Mouse (Mus musculus): ENCODE results near the gene Errfi1. TPM values are rescaled to one million over a fixed set of nuclear protein-coding genes. Genes with fewer than 3 reads are reported as not detected.

Errfi1 gene
- polyA plus RNA-seq (2015; fragmentation: Nextera tagmentation; extraction: Ambion mirVana), result 40.1 and 41.3 TPM in 2 replicates

DNA sequence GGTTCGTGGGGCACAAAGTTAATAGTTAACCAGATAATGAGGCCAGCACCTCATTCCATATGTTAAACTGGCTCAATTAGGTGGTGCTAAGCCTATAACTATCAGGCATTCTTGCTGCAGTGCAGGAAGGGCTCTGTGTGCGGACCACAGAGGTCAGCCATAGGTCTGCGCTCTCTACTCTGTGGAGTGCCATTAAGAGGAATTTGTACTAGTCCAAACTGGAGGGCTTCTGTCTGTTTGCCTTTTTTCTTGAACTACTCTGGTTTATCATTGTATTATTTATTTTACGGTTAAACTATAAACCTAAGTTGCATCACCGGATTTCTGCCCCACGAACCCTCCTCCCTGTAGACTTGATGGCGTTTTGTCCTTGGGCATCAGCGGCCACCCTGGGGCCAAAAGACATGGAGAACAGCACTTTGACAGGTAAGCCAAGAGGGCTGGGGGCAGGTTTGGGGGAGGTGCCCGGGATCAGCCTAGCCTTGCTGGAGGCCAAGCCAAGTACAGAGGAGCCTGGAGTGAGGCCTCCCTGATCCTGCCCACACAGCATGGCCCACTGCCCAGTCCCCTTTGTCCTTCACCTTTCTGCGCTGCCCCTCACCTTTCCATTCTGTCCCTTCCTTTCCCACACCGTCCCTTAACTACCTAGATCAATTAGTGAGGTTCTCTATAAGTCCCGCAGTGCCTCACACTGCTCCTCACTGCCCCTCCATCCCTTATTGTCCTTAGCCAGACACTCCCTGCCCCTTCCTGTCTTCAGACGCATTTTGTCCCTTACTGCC, at the start of gene Errfi1:
TSS of gene Errfi1 (plus strand) at position 240 of the 782 bp plus-strand sequence.
- ATAC-seq (ENCODE audit: insufficient read depth), result peak; percentile 76
- H3K27ac ChIP-seq (replicated peaks), result peak within 1 kb of the TSS; percentile 81

DNA sequence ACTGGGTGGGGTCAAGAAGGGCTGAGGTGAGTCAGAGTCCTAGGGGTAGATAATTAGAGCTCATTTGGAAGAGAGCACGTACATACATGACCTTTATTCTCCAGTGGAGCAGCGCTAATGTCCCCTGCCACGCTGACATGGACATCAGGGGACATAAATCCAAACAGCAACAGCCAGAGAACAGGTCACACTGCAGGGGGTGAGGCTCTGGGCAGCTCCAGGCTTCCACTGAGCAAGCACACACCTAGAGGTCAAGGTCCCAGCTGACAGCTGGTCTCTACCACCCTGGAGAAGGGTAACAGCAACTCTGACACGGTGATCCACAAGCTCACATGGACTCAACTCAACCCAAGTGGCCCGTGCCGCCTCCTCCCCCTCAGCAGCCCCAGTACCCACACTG, 49.5 kb upstream of the Errfi1 start:
- H3K27me3 ChIP-seq, result no peaks in the 10 kb centered on the region
- H3K9me3 ChIP-seq (replicated peaks), result no peaks in the 10 kb centered on the region
- no peaks in the 10 kb centered on the region for H3K36me3 ChIP-seq (replicated peaks)
- no peak for ATAC-seq (ENCODE audit: insufficient read depth)
- no peak overlapping the region for H3K4me3 ChIP-seq (replicated peaks)
- whole genome bisulfite sequencing (ENCODE audit: insufficient replicate concordance), result 64% methylated on average over 6 of the region's 6 CpGs
- no peak overlapping the region for H3K4me2 ChIP-seq
- H3K9ac ChIP-seq, result no peak overlapping the region
- peaks cover 25% of the 10 kb centered on the region for H3K4me1 ChIP-seq (replicated peaks)
- no peak overlapping the region for H3K27ac ChIP-seq (replicated peaks)

More for the DNA sequence above, at the start of gene Errfi1:
- no peaks in the 10 kb centered on the region for H3K36me3 ChIP-seq (replicated peaks)
- 52% methylated on average over 13 of the region's 13 CpGs for WGBS (ENCODE audit: insufficient replicate concordance)
- H3K4me1 ChIP-seq (replicated peaks), result peaks cover 9% of the 10 kb centered on the region
- H3K27me3 ChIP-seq, result peaks cover 49% of the 10 kb centered on the region
- H3K4me3 ChIP-seq (replicated peaks), result peak within 1 kb of the TSS; percentile 63
- peak within 1 kb of the TSS; percentile 7; the same call in 1 of the 2 replicates for H3K9ac ChIP-seq
- H3K4me2 ChIP-seq, result peak within 1 kb of the TSS; percentile 71
- no peaks in the 10 kb centered on the region for H3K9me3 ChIP-seq (replicated peaks)

DNA sequence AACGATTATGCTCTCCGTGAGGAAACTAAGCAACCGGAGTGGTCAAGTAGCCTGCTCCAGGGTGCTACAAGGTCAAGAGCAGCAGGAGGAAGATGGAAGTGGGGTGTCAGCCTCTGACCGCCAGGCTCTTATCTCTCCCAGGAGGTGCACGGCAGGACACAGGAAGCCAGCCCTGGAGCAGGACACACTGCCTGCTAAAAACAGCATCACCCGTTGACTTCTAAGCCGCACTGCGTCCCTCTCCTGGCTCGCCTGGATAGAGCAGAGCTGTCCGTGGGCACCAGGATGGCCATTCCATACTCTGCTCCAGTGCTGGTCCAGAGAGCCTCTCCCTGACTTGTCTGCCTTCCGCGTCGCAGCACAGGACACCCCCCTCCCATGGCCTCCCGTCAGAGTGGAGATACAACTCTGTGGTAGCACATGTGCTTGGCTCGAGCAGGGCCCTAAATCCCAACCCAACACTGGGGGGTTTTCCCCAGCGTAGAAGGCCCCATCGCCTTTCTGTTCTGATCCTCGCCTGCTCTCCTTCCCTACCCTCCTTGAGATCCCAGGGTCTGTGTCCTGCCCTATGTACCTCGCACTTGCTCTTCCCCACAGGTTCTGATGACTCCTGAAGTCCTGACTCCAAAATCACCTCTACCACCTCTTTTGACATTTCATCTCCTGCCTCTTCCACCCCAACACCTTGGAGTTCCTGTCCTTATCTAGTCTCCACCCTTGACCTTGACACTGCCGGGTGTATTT, 45.8 kb upstream of the Errfi1 start:
- H3K9me3 ChIP-seq (replicated peaks), result no peaks in the 10 kb centered on the region
- no peak overlapping the region for H3K4me3 ChIP-seq (replicated peaks)
- no peaks in the 10 kb centered on the region for H3K36me3 ChIP-seq (replicated peaks)
- WGBS (ENCODE audit: insufficient replicate concordance), result 41% methylated on average over 20 of the region's 20 CpGs
- H3K4me1 ChIP-seq (replicated peaks), result peaks cover 18% of the 10 kb centered on the region
- ATAC-seq (ENCODE audit: insufficient read depth), result no peak
- H3K27ac ChIP-seq (replicated peaks), result no peak overlapping the region
- no peak overlapping the region for H3K9ac ChIP-seq
- no peak overlapping the region for H3K4me2 ChIP-seq
- no peaks in the 10 kb centered on the region for H3K27me3 ChIP-seq

DNA sequence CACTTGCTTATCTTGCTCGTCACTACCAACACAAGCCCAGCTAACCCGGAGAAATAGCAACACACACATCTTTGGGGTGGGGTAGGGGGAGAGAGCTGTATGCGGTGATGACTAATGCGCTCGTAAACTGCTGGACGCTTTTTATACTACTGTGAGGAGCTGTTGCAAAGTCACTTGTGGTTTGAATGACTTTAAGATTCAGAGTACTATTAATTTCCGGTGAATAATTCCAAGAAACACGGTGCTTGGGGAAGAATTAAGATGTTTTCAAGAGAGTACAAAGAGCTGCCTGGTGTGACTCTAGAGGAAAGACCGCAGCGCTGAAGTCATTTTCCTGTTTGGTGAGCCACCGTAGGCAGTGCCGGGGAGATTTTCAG, 45.3 kb upstream of the Errfi1 start:
- ATAC-seq (ENCODE audit: insufficient read depth), result no peak
- Histone ChIP-seq H3K27ac (replicated peaks) (no peak overlapping the region), H3K4me2 (no peak overlapping the region), H3K36me3 (replicated peaks) (no peaks in the 10 kb centered on the region), H3K4me3 (replicated peaks) (no peak overlapping the region), H3K9me3 (replicated peaks) (no peaks in the 10 kb centered on the region), H3K27me3 (no peaks in the 10 kb centered on the region), H3K9ac (no peak overlapping the region), H3K4me1 (replicated peaks) (peaks cover 18% of the 10 kb centered on the region)
- 26% methylated on average over 12 of the region's 12 CpGs for WGBS (ENCODE audit: insufficient replicate concordance)

DNA sequence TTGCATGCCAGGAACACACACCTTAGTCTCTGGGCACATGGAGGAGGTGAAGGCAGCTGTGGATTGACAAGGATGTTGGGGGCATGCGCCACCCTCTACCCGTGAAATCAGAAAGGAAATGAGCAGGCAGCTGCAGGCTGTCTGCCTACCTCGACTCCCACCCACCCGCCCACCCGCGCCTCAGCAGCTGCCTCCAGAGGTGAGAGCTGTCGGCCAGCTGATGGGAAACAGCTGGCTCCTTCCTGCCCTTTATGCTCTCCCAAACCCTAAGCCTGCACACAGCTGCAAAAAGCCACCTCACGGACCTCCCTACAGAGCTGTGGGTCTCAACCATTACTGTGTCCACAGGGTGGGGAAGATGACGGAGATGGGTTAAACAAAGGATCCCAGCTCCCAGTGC, 44.4 kb upstream of the Errfi1 start:
- ATAC-seq (ENCODE audit: insufficient read depth), result no peak
- no peak overlapping the region for H3K4me3 ChIP-seq (replicated peaks)
- no peaks in the 10 kb centered on the region for H3K9me3 ChIP-seq (replicated peaks)
- no peak overlapping the region for H3K9ac ChIP-seq
- H3K4me2 ChIP-seq, result no peak overlapping the region
- 28% methylated on average over 9 of the region's 9 CpGs for WGBS (ENCODE audit: insufficient replicate concordance)
- peaks cover 11% of the 10 kb centered on the region for H3K4me1 ChIP-seq (replicated peaks)
- H3K36me3 ChIP-seq (replicated peaks), result no peaks in the 10 kb centered on the region
- no peak overlapping the region for H3K27ac ChIP-seq (replicated peaks)
- no peaks in the 10 kb centered on the region for H3K27me3 ChIP-seq

DNA sequence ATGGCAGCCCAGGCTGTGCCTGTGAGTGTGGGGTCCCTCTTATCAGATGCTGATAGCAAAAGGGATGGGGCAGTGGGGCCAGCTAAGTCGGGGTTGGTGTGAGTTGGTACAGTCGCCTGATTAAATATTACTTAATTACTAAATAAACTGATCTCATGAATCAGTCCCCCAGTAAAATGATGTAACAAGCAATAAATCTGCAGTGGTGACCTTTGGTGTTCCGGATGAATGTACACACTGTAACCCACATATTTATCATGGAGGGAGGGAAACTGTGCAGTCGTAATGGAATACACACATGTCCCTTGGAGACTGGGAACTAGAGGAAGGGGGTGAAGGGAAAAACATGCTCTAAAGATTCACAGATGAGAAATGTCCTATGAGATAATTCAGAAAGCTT, 38.6 kb upstream of the Errfi1 start:
- Histone ChIP-seq H3K27ac (replicated peaks) (no peak overlapping the region), H3K4me1 (replicated peaks) (no peaks in the 10 kb centered on the region), H3K9me3 (replicated peaks) (no peaks in the 10 kb centered on the region), H3K4me3 (replicated peaks) (no peak overlapping the region), H3K4me2 (no peak overlapping the region), H3K9ac (no peak overlapping the region), H3K27me3 (no peaks in the 10 kb centered on the region), H3K36me3 (replicated peaks) (no peaks in the 10 kb centered on the region)
- no peak for ATAC-seq (ENCODE audit: insufficient read depth)
- 49% methylated on average over 4 of the region's 4 CpGs for WGBS (ENCODE audit: insufficient replicate concordance)

DNA sequence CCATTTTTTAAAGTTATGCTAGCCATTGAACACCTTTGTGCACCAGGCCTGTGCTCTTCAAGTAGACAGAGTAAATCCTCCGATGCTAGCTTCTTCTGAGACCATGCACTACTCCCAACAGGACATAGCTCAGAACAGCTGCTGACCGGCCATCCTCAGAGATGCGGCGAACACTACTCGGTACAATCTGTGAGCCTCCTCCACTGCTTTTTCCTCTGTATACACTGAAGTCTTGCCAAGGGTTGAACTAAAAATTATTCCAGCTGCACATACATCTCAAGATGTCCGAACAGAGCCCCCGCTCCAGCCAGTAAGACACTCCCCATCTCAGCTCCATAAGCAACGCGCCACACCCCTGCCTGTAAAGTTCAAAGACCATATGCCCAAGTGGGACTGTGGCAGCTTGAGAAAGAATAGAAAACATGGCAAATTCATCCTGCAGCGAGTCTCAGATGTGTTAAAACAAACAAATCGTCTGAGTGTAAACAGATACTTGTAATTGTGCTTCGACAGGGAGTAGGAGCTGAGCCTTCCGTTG, 37.2 kb upstream of the Errfi1 start:
- no peaks in the 10 kb centered on the region for H3K9me3 ChIP-seq (replicated peaks)
- no peak overlapping the region for H3K4me3 ChIP-seq (replicated peaks)
- H3K36me3 ChIP-seq (replicated peaks), result no peaks in the 10 kb centered on the region
- no peak overlapping the region for H3K27ac ChIP-seq (replicated peaks)
- no peak overlapping the region for H3K9ac ChIP-seq
- H3K4me2 ChIP-seq, result no peak overlapping the region
- WGBS (ENCODE audit: insufficient replicate concordance), result 61% methylated on average over 13 of the region's 13 CpGs
- H3K4me1 ChIP-seq (replicated peaks), result no peaks in the 10 kb centered on the region
- no peak for ATAC-seq (ENCODE audit: insufficient read depth)
- no peaks in the 10 kb centered on the region for H3K27me3 ChIP-seq

DNA sequence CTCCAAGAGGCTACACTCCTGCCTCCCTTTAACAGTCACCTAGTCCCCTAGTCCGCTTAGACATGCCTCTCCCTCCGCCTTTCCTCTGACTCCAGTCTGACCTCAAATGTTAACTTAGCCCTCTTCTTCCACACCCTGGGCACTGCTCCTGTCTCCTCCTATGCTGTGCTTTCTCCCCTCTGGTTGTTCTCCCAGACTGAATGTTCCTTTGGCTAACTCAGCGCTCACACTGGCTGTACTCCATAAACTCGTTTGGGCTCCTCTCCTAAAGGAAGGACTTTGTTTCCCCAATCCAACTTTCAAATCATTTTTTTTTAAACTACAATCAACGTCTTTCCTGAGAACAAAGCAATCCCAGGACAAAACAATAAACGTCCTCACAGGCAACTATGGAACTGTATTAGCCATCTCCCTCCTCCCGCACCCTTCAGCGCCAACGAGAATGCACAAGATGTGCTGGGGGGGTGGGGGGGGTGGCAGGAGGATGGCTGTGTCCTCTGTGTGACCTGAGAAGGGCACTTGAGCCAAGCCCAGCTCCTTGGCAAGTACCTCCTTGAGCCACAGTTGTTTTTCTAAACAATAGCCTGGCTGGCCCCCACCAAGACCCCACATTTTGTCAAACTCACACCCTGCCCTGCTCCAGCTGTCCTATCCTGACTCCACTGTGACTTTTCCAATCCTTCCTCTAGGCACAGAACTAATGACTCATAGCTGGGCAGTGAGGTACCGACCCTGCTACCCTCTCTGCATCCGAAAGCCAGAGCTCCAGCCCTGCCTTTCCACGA, 34.4 kb upstream of the Errfi1 start:
- Histone ChIP-seq H3K4me1 (replicated peaks) (no peaks in the 10 kb centered on the region), H3K27ac (replicated peaks) (no peak overlapping the region), H3K27me3 (no peaks in the 10 kb centered on the region), H3K9me3 (replicated peaks) (no peaks in the 10 kb centered on the region), H3K4me3 (replicated peaks) (no peak overlapping the region), H3K9ac (no peak overlapping the region), H3K36me3 (replicated peaks) (no peaks in the 10 kb centered on the region), H3K4me2 (no peak overlapping the region)
- no peak for ATAC-seq (ENCODE audit: insufficient read depth)
- WGBS (ENCODE audit: insufficient replicate concordance), result 56% methylated on average over 12 of the region's 12 CpGs

DNA sequence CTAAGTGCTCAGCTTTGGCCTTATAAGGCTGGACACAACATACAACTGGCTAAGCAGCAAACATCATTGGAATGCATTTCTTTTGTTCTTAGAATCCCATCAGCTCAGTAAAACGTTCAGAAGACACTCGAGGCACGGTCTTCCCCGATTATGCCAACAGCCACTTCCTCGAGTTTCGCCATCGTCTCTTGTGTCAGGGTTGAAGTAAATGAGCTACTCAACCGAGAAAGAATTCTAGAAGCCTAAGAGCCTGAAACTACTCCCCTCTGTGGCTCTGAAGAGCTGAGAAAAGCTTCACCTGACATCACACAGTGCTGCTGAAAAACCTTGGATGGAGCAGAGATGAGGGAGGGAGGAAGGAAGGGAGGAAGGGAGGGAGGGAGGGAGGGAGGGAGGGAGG, 32.3 kb upstream of the Errfi1 start:
- ATAC-seq (ENCODE audit: insufficient read depth), result no peak
- no peak overlapping the region for H3K4me3 ChIP-seq (replicated peaks)
- H3K4me1 ChIP-seq (replicated peaks), result no peaks in the 10 kb centered on the region
- no peaks in the 10 kb centered on the region for H3K9me3 ChIP-seq (replicated peaks)
- no peak overlapping the region for H3K4me2 ChIP-seq
- H3K27ac ChIP-seq (replicated peaks), result no peak overlapping the region
- no peaks in the 10 kb centered on the region for H3K27me3 ChIP-seq
- no peaks in the 10 kb centered on the region for H3K36me3 ChIP-seq (replicated peaks)
- WGBS (ENCODE audit: insufficient replicate concordance), result 53% methylated on average over 8 of the region's 8 CpGs
- H3K9ac ChIP-seq, result no peak overlapping the region

DNA sequence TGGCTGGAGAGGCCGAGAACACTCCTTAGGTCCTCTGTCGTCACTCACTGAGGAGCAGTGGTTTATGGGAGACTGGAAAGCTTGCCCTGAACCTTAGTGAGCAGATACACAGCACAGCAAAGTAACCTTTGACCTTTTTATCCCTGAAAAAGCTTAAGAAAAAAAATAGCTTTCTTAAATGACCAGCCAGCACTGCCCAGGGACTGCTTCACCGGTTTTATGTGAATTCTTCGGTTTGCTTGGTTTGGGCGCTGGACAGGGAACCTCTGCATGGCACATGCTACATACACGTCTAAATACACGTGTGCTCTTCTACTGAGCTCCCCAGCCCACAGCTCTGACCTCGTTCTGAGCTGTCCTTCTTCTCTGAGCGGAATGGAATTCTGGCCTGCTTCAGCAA, 31.1 kb upstream of the Errfi1 start:
- H3K4me1 ChIP-seq (replicated peaks), result no peaks in the 10 kb centered on the region
- H3K36me3 ChIP-seq (replicated peaks), result no peaks in the 10 kb centered on the region
- no peak overlapping the region for H3K4me2 ChIP-seq
- ATAC-seq (ENCODE audit: insufficient read depth), result no peak
- H3K9me3 ChIP-seq (replicated peaks), result no peaks in the 10 kb centered on the region
- WGBS (ENCODE audit: insufficient replicate concordance), result 70% methylated on average over 9 of the region's 9 CpGs
- no peak overlapping the region for H3K9ac ChIP-seq
- no peaks in the 10 kb centered on the region for H3K27me3 ChIP-seq
- H3K27ac ChIP-seq (replicated peaks), result no peak overlapping the region
- H3K4me3 ChIP-seq (replicated peaks), result no peak overlapping the region
